Mouse (Mus musculus): ENCODE measurements around the gene Aifm2.

Aifm2 gene

DNA sequence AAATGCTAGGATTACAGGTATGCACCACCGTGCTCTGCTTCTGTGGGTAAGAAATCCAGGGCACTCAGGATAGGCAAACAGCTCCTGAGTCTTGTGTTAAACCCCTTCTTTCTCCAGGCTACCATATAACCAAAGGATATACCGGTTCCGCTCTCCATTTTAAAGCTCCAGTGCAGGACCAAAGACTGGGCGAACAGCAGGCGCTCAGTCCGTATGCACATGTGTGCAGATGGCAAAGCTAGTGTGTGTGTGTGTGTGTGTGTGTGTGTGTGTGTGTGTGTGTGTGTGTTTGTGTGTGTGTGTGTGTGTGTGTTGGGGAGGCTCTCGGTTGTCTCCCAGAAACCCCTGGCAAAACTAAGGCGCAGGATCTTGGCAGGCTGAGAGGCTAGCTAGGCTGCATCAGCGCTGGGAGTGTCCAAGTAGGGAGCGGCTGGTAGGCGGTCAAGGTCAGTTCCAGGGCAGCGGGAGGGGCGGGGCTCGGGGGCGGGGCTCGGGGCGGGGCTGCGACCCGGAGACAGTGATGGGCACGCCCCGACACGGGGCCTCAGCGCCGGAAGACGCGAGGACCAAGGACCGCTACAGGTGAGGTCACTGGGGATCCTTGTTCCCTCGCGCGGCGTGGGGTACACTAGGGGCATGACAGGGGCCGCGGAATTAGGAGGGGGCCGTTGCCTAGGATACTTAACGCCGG, at the start of gene Aifm2:
TSS of gene Aifm2 (plus strand) at position 493 of the 691 bp plus-strand sequence.
- DNase-seq (ENCODE audit: extremely low spot score, low read depth, low spot score), result no peak

DNA sequence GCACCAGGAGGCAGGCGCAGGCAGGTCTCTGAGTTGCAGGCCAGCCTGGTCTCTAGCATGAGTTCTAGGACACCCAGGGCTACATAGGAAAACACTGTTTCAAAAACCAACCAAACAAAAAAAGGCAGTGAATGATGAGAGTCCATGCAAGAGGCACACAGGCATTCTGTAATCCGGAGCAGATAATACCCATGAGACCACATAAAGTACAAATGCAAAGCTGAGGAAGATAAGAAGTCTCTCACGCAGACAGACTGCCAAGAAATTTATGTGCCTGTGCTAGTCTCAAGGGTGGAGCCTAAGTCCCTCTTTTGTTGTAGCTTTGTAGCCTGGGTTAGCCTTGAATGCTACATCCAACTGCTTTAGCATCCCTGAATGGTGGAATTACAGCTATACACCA, 49.4 kb upstream of the Aifm2 start:
- no peak for DNase-seq (ENCODE audit: extremely low spot score, low read depth, low spot score)

DNA sequence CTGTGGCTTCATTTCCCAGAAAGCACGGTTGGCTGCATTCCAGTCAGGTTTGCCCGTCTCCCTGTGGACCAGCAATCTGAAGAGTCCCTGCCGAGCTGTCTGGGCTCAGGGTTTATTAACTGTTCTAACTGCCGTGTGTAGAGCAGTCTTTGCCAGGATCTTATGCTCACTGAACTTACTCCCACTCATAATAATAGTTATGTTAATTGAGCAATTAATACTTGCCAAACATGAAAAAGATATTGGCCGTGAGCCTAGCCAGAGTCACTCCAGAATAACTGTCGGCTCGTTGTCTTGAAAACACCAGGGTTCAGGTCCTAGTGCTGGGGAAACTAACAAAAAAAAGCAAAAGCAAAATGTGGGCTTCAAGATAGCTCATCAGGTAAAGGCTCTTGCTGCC, 45.8 kb upstream of the Aifm2 start:
- no peak for DNase-seq (ENCODE audit: extremely low spot score, low read depth, low spot score)

DNA sequence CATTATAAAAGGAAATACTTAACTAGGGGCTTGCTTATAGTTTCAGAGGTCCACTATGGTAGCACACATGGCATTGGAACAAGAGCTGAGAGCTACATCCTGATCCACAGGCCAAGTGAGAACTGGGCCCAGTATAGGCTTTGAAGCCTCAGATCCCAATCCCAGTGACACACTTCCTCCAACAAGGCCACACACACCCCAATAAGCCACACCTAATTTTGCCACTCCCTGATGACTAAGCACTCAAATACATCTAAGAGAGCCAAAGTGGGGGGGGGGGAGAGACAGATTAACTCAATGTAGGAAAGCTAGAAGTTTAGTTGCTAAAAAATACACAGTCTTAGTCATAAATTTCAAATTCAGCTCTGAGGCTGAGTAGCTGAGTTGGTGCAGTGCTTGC, 45.2 kb upstream of the Aifm2 start:
- no peak for DNase-seq (ENCODE audit: extremely low spot score, low read depth, low spot score)

DNA sequence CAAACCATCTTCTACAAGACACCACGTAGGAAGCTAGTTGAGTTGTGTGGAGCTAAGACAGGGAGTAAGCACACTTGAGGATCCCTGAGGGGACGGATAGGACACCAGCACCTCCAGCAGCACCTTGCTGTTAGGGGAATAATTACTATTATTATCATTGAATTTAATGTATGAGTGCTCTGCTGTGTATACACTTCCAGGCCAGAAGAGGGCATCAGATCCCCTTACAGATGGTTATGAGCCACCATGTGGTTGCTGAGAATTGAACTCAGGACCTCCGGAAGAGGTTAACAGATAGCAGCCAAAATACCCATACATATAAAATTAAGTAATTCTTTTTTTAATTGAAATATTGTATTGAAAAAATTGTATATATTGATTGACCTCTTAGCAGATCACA, 44.3 kb upstream of the Aifm2 start:
- no peak for DNase-seq (ENCODE audit: extremely low spot score, low read depth, low spot score)

DNA sequence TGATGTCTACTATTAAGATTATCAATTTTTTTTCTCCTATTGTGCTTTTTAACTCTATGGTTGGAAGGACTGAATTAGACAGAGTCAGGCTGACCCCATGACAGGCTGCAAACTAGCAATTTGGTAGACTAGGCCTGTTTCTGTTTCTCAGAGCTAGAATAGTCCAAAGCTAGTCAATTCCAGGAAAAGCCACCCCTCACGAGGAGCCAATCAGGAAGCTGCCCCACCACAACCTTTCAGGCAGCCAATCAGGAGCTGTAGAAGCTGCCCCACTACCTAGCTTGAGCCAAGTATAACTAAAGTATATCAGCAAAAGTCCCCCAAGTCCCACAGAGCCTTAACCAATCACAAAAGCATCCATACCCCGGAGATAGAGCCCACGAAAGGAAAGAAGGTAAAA, 39.1 kb upstream of the Aifm2 start:
- DNase-seq (ENCODE audit: extremely low spot score, low read depth, low spot score), result no peak

DNA sequence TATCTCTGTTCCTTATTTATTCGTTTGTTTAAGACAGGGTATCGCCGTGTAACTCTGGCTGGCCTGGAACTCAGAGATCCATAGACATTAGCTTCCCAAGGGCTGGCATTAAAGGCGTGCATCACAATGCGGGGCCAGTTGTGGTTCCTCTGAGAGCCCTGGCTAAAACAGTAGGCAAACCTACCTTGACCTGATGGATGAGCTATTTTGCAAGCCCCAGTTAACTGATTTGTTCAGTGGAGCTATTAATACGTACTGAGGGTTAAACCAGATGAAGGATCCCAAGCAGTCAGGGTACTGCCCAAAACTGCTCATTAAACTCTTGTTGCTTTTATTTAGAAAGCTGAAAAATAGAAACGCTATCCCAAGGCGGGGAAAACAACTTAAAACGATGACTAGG, 35.5 kb upstream of the Aifm2 start:
- DNase-seq (ENCODE audit: extremely low spot score, low read depth, low spot score), result no peak

DNA sequence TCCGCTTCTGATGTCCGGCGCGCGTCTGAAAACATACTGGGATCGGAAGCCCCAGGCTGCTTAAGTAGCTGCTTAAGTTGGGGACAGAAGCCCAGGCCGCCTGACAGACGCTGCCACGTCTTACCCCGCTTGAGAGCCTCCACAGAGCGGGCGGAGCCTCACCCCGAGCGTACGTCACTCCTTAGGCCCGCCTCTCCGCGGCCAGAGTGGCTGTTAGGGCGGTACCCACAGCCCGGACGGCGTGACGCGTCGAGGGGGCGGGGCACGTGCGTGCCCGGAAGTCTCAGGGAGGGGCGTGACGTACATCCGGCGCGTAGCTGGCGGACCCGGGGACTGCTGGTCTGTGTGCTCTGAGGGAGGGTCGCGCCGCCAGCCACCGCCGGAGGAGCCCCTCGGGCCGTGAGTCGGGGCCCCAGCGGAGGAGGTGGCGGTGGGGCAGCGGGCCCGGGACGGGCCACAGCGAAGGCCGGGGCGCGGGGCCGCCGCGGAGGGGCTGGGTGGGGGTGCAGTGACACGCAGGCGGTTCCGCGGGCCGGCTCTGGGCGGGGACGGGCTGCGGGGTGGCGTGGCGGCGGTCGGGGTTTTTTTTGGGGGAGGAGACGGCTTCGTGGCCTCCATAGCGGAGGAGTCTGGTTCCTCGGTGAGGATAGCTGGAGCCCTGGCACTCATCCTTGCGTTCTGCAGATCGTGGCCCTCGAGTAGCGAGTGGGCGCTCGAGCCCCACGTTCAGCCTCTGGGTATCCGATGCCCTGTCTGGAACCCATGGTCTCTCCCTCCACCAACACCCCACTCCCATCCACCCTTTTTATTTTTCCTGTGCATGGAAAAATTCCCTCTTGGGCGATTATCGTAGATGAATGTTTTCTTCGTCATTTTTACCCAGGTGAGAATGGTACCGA, 34.8 kb upstream of the Aifm2 start, which contains the start of gene Sar1a:
TSS of gene Sar1a (plus strand) at position 285 of the 899 bp plus-strand sequence.
- DNase-seq (ENCODE audit: extremely low spot score, low read depth, low spot score), result peak; percentile 83

DNA sequence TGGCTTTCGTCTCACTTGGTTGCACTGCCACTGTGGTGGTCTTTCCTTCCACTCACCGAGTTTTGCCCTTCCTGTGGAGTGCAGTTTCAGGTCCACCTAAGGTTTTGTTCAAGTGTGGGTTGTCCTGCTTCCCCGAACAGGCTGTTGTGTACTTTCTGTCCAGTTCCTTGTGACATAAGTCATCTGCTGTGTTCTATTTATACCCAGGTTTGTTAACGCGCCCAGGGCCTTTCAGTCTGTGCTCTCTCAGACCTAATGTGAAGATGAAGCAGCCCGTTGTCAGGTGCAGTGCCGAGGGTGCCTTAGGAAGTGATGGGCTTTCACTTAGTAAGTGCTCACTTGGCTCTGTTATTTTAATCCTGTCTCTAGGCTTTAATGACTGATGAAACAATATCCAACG, 25.7 kb upstream of the Aifm2 start:
- DNase-seq (ENCODE audit: extremely low spot score, low read depth, low spot score), result no peak

DNA sequence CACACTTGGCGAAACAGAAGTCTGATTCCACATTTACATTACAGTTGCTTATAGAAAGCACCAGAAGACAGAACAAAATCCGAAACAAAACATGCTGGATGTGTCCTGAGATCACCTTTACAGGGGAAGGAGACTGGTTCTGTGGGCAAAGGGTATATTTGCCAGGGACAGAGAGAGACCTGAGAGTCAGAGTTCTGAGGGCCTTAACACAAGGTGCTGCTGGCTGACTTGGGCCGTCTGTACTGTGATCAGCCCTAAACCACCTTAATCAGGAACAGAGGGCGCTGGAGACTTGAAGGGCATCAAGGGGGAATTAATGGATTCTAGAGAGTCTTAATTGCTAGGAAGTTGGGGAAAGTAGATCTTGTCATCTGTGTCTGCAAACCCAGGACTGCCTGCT, 21.5 kb upstream of the Aifm2 start:
- DNase-seq (ENCODE audit: extremely low spot score, low read depth, low spot score), result no peak

DNA sequence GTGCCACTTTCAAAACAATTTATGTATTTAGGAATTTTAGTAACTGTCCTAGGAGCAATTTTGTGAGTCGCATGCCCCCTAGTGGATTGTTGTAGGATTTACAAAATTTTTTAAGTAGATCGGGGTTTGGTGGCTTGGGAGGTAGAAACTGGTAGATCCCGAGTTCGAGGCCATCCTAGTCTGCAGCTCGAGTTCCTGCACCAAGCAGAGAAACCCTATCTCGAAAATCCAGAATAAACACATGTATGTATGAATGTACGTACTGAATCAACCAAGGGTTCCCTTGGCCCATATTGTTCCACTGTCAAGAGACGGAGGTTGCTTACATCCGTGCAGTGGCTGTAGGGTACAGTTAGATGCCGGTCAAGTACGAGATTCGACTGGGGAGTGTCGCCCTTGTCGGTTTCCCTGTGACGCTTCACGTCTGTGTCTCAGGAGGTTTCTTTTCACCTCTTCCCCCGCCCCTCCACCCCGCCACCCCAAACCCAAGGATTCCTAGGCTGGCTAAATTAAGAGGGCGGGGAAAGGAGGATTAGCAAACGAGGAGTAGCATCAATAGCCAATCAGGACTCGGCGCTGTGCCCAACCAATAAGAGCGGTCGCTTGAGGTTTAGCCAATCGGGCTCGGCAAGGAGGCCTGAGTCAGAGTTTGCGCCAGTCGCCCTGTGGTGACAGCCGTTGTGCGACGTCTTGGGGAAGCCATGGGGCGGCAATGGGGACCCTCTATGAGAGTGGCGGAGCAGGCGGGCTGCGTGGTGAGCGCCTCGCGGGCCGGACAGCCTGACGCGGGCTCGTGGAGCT, 20.0 kb upstream of the Aifm2 start, which contains the start of gene Tysnd1:
TSS of gene Tysnd1 (plus strand) at position 645 of the 801 bp plus-strand sequence.
- peak; percentile 88 for DNase-seq (ENCODE audit: extremely low spot score, low read depth, low spot score)

DNA sequence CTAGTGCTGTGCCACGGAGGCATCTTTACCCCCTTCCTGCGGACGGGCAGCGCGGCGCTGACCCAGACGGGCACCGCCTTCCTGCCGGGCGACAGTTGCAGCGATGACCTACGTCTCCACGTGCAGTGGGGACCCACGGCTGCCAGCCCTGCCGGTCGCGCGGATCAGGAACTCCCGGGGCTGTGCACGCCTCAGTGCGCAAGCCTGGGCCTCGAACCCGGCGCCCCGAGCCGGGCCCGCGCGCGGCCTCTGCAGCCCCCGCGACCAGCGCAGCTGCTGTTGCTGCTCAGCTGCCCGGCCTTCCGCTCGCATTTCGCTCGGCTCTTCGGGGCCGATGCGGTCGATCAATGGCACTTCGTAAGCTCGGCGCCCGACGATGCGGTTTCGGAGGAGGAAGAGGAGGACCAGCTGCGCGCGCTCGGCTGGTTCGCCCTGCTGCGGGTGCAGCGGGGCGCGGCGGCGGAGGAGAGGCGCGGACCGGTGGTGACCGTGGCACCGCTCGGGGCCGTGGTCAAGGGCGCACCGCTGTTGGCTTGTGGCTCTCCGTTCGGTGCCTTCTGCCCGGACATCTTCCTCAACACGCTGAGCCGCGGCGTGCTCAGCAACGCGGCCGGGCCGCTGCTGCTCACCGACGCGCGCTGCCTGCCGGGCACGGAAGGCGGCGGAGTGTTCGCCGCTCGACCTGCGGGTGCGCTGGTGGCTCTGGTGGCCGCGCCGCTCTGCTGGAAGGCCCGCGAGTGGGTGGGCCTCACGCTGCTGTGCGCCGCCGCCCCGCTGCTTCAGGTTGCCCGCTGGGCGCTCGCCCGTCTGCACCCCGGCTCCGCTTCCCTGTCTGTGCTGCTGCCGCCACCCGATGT, 19.1 kb upstream of the Aifm2 start:
- no peak for DNase-seq (ENCODE audit: extremely low spot score, low read depth, low spot score)

DNA sequence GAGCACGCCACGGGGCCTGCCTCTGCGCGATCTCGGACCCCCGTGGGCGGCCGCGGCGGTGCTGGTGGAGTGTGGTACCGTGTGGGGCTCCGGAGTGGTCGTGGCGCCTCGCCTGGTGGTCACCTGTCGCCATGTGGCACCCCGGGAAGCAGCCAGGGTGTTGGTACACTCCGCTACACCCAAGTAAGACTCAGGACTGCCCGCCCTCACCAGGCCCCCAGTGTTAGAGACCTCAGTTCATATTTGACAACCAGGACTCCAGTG, 18.6 kb upstream of the Aifm2 start:
- no peak for DNase-seq (ENCODE audit: extremely low spot score, low read depth, low spot score)

DNA sequence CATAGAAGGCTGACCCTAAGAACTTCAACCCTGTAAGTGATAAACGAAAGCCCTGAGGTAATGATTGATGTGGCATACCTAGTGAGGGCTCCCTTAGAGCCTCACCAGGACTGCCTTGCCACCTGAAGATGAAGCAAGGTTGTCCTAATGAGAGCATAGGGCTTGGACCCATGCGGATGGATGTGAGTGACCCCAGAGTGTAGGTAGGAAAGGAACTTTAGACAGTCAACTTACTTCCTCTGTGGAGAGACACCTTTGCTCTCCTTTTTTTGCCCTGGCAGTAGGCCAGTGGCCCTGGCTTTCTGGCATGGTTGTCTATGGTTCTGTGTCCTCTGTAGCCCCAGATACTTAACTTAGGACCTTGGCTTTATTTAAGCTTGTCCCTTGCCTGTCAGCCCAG, 18.0 kb upstream of the Aifm2 start:
- no peak for DNase-seq (ENCODE audit: extremely low spot score, low read depth, low spot score)

DNA sequence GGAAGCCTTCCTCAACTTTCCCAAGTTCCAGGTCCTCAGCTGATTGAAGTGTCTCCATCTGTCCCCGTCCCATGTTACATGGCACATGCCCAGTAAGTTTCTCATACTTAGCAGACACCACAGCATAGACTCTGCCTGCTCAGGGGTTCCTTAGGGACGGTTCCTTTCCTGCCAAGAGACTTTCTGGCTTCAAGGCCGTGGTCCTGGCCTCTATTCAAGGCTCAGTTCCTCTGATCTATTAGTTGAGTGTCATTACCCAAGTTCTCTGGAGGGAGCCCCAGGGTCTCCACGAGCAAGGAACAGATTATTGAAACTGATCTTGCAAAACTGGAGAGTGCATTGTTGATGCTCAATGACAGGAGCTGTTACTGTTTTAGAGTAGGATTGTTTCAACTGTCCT, 10.4 kb upstream of the Aifm2 start:
- no peak for DNase-seq (ENCODE audit: extremely low spot score, low read depth, low spot score)

DNA sequence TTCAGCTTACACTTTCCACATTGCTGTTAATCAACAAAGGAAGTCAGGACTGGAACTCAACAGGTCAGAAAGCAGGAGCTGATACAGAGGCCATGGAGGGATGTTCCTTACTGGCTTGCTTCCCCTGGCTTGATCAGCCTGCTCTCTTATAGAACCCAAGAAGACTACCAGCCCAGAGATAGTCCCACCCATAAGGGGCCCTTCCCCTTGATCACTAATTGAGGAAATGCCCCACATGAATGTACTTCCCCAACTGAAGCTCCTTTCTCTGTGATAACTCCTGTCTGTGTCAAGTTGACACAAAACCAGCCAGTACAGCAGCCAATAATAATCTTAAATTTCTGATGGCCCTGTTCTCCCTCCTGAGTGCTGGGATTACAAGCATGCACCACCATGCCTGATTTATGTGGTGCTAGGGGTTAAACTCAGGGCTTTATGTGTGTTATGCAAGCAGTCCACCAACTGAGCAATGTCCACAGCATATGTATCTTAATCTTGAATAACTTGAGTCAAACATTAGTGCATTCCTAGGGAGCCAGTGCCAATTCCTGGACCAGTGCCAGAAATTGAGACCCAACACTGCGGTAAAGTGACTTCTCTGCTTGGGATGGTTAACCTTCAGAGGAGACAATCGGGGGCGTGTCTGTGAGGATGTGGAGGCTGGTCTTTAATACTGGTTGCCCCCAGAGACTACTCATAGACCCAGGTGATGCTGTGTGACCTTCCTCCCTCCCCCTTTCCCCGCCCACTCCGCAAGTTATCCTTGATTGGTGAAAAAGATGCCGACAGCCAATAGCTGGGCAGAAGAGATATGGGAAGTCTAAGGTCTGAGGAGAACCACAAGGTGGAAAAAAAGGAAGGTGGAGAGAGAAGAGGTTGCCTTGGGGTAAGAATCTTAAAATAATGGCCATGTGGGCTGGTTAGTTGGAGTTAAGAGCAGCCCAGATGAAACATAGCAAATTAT, 8.4 kb upstream of the Aifm2 start:
- no peak for DNase-seq (ENCODE audit: extremely low spot score, low read depth, low spot score)

DNA sequence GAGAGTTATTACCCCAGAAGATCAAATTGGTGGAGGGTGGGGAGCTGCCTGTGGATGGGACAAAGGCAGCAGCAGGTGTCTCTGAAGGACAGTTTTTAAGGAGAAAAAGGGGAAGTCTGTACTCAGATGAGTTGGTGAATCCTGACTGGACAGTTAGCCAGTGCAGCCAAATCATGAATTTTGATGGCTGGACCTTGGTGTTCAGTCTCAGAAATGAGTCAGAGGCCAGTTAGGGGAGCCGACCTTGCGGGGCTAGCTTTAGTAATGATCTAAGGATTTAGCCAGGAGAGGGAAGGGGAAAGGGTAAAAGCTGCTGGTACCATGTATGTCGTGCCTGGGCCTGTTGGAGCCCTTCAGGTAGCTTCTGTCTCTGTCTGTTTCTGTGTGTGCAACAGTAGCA, 1.5 kb upstream of the Aifm2 start:
- DNase-seq (ENCODE audit: extremely low spot score, low read depth, low spot score), result no peak

DNA sequence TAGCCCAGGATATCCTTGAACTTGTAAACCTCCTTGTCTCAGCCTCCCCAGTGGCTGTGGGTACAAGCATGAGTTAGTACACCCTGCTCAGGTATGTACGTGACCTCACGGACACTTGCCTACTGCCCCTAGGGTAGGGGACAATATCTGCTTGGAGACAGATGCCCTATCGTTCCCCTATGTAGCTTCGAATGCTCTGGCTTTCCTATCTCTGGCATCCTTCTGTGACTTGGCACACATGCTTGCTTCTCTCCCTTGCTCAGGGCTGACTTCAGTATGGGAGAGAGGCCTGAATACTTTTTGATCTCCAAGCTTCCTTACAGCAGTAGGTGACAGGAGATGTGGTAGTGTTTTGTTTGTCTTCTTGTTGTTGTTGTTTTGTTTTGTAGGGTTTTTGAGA, 917 bp upstream of the Aifm2 start:
- no peak for DNase-seq (ENCODE audit: extremely low spot score, low read depth, low spot score)

DNA sequence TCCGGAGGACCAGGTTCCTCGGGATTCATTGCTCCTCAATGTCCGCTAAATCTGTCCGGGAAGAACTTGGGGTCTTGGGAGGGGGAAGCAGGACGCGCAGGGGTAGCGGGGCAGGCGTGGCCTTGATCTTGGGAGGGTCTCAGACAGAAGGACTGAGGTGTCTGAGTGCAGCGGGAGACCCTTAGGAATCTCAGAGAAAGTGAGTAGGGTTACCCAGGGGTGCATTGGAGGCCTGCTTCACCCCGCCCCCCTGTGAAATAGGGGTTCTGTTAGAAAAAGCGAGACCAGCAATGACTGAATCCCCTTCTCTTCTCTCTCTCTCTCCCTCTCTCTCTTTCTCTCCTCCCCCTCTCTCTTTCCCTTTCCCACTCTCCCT, 387 bp downstream of the Aifm2 start:
- DNase-seq (ENCODE audit: extremely low spot score, low read depth, low spot score), result no peak

Measured in hindlimb bud, embryonic 11.5 days (tissue).